Mouse (Mus musculus) midbrain, embryonic 16.5 days (tissue): Measurements from ENCODE around the gene Kcnc1. TPM values are rescaled to one million over a fixed set of nuclear protein-coding genes. Genes with fewer than 3 reads are reported as not detected.
A peak's percentile ranks its signal among the peaks of the same experiment; 100 is the strongest.

Experiments
- ATAC-seq: fragments of 200-750 bp; cut with Nextera tagmentation; 2 replicates; pipeline ENCODE4 v1.8.0; 2017; ENCODE audit warnings: moderate TSS enrichment
- H3K27ac ChIP-seq: fragments of 300-500 bp; sonication (generic); 2 replicates; pipeline ENCODE4 v1.5.1; 2014; ENCODE audit warnings: mild to moderate bottlenecking, low read length, mixed read lengths
- H3K27me3 ChIP-seq: fragments of 300-500 bp; sonication (generic); 2 replicates; pipeline ENCODE4 v1.6.1; 2014; ENCODE audit warnings: low read depth, low read length, mixed read lengths; ENCODE audit not compliant: control insufficient read depth, insufficient read depth
- H3K36me3 ChIP-seq: fragments of 300-500 bp; sonication (generic); 2 replicates; pipeline ENCODE4 v1.6.1; 2014; ENCODE audit warnings: mild to moderate bottlenecking, low read length, moderate library complexity, mixed read lengths; ENCODE audit not compliant: control insufficient read depth, insufficient read depth
- H3K4me1 ChIP-seq: fragments of 300-500 bp; sonication (generic); 2 replicates; pipeline ENCODE4 v1.6.1; 2014; ENCODE audit warnings: mild to moderate bottlenecking, low read length, mixed read lengths; ENCODE audit not compliant: control insufficient read depth, insufficient read depth
- H3K4me2 ChIP-seq: fragments of 300-500 bp; sonication (generic); 2 replicates; pipeline ENCODE4 v1.6.1; 2014; ENCODE audit warnings: mild to moderate bottlenecking, low read length, mixed read lengths
- H3K4me3 ChIP-seq: fragments of 300-500 bp; sonication (generic); 2 replicates; pipeline ENCODE4 v1.5.1; 2014; ENCODE audit warnings: low read depth, mild to moderate bottlenecking, low read length, moderate library complexity, mixed read lengths
- H3K9ac ChIP-seq: fragments of 300-500 bp; sonication (generic); 2 replicates; pipeline ENCODE4 v1.6.1; 2014; ENCODE audit warnings: low read depth, low read length, mixed read lengths
- H3K9me3 ChIP-seq: fragments of 300-500 bp; sonication (generic); replicated peaks from 2 replicates; pipeline ENCODE4 v1.6.1; 2014; ENCODE audit warnings: mild to moderate bottlenecking, low read length, mixed read lengths; ENCODE audit not compliant: control insufficient read depth, poor library complexity, severe bottlenecking
- whole genome bisulfite sequencing: fragments of 180-500 bp; shearing (Covaris S2); extraction: QIAGEN DNeasy Blood & Tissue Kit; methylation state at CpG from one replicate; pipeline ENCODE4 v1.1.7; 2014; 5-methylcytosine and 5-hydroxymethylcytosine counted together
- polyA plus RNA-seq: library from polyadenylated mRNA; unstranded; fragments of >200 nt; fragmentation: Nextera tagmentation; extraction: Ambion mirVana; gene quantifications from 2 replicates; pipeline ENCODE4 v1.2.1, GENCODE M21; 2015

Kcnc1 gene
- polyA plus RNA-seq, 1 experiment from 2014 or later, result 11.4 TPM

DNA sequence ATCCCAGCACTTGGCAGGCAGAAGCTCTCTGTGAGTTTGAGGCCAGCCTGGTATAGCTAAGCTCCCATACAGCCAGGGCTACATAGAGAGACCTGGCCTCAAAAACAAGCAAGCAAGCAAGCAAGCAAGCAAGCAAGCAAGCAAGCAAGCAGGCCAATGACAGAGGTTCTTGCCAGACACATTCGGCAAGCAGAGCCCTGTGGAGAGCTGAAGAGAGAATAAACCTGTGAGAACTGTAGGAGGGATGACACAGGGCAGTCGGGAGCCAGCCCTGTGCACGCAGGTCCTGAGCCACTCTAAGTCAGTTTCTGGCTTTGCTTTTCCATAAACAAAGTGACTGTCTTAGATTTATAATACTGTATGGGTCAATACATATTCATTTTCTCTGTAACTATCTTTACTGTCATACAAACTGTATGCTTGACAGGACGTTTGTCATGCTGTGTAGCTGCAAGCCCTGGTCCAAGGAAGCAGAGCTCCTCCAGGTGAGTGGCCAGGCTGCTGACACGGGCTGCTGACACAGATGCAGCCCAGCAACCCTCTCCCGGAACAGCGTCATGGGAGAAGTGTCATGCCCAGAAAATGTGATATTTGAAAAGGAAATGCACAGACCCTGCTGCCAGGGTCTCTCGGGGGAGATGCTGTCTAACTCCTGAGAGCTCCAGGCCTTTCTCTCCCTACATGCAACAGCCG, 51.3 kb downstream of the Kcnc1 start:
- 0 out of 2 replicates have a peak, but pooled peaks have one; percentile 27 for ATAC-seq
- Histone ChIP-seq H3K36me3 (peaks cover under 1% of the 10 kb centered on the region; the same call in 1 of the 2 replicates), H3K4me1 (peaks cover 22% of the 10 kb centered on the region), H3K4me2 (no peak overlapping the region), H3K4me3 (no peak overlapping the region), H3K27me3 (no peaks in the 10 kb centered on the region), H3K27ac (peak overlapping the region; percentile 26), H3K9me3 (no peaks in the 10 kb centered on the region), H3K9ac (no peak overlapping the region)
- WGBS, result 47% methylated on average over 9 of the region's 9 CpGs

DNA sequence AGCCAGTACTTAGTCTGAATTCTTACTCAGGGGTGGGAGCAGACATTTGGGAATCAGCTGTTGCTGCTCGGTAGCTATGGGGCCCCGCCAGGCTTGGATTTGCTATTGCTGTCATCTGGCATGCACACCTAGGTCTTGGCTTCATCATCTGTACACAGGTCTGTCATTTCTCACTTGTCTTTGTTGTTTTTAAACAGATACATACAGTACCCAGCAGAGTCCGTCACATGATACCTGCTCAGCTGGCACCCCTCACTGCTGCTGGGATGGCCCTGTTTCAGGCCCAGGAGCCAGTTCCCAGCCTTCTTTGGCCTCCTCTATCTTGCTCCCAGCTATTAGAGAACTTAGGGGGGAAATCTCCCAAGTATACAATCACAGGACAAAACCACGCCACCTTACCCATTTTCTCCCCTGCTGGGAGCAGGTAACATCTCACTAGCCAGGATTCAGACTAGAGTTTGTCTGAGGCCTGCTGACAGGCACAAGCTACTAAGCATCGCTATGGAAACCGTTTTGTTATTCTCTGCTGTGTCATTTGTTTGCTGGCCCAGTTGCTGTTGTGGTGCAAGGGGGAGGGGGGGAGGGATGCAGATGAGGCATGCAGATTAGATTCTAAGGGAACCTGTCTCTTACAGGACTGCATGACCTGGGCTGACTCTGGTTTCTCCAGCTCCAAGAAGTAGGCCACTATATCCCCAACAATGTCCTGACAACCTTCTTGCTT, 52.8 kb downstream of the Kcnc1 start:
- Histone ChIP-seq H3K9me3 (no peaks in the 10 kb centered on the region), H3K27me3 (no peaks in the 10 kb centered on the region), H3K9ac (no peak overlapping the region), H3K27ac (peak overlapping the region; percentile 63), H3K36me3 (no peaks in the 10 kb centered on the region), H3K4me3 (no peak overlapping the region), H3K4me1 (peaks cover 28% of the 10 kb centered on the region), H3K4me2 (no peak overlapping the region)
- peak; percentile 23; the same call in 1 of the 2 replicates for ATAC-seq
- WGBS, result 43% methylated on average over 6 of the region's 6 CpGs

- H3K4me2 ChIP-seq, result no peak overlapping the region
- WGBS, result 8% methylated on average over 10 of the region's 10 CpGs
- ATAC-seq, result peak; percentile 90
- H3K9ac ChIP-seq, result peak overlapping the region; percentile 7; the same call in 1 of the 2 replicates
- peak overlapping the region; percentile 78 for H3K27ac ChIP-seq
- H3K4me3 ChIP-seq, result no peak overlapping the region
- 0 out of 2 replicates have a peak, but pooled peaks cover 4% of the 10 kb centered on the region for H3K36me3 ChIP-seq
- H3K4me1 ChIP-seq, result peaks cover 22% of the 10 kb centered on the region
- no peaks in the 10 kb centered on the region for H3K9me3 ChIP-seq
- no peaks in the 10 kb centered on the region for H3K27me3 ChIP-seq
These were observed 57.8 kb downstream of the Kcnc1 start for GRCm38 (mm10) chr7:46453930-46454679.

- H3K4me1 ChIP-seq, result peaks cover 22% of the 10 kb centered on the region
- 66% methylated on average over 3 of the region's 3 CpGs for WGBS
- no peaks in the 10 kb centered on the region for H3K9me3 ChIP-seq
- no peaks in the 10 kb centered on the region for H3K27me3 ChIP-seq
- no peak overlapping the region for H3K4me2 ChIP-seq
- peak overlapping the region; percentile 2; the same call in 1 of the 2 replicates for H3K27ac ChIP-seq
- H3K9ac ChIP-seq, result no peak overlapping the region
- 0 out of 2 replicates have a peak, but pooled peaks cover 4% of the 10 kb centered on the region for H3K36me3 ChIP-seq
- no peak for ATAC-seq
- no peak overlapping the region for H3K4me3 ChIP-seq
These were observed 61.6 kb downstream of the Kcnc1 start for GRCm38 (mm10) chr7:46457889-46458288.

- H3K4me3 ChIP-seq, result no peak overlapping the region
- peak overlapping the region; percentile 23 for H3K9ac ChIP-seq
- no peak overlapping the region for H3K4me2 ChIP-seq
- 69% methylated on average over 2 of the region's 2 CpGs for WGBS
- H3K9me3 ChIP-seq, result no peaks in the 10 kb centered on the region
- ATAC-seq, result peak; percentile 55
- 0 out of 2 replicates have a peak, but pooled peaks cover 4% of the 10 kb centered on the region for H3K36me3 ChIP-seq
- peak overlapping the region; percentile 81 for H3K27ac ChIP-seq
- H3K27me3 ChIP-seq, result no peaks in the 10 kb centered on the region
- H3K4me1 ChIP-seq, result peaks cover 14% of the 10 kb centered on the region
These were observed 62.9 kb downstream of the Kcnc1 start for GRCm38 (mm10) chr7:46459200-46459599.

- Histone ChIP-seq H3K27ac (peak overlapping the region; percentile 81), H3K36me3 (0 out of 2 replicates have a peak, but pooled peaks cover 4% of the 10 kb centered on the region), H3K27me3 (no peaks in the 10 kb centered on the region), H3K4me1 (peaks cover 10% of the 10 kb centered on the region), H3K4me2 (no peak overlapping the region), H3K4me3 (no peak overlapping the region), H3K9ac (peak overlapping the region; percentile 23; the same call in 1 of the 2 replicates), H3K9me3 (no peaks in the 10 kb centered on the region)
- 71% methylated on average over 9 of the region's 9 CpGs for WGBS
- ATAC-seq, result peak; percentile 40; the same call in 1 of the 2 replicates
These were observed 63.4 kb downstream of the Kcnc1 start for GRCm38 (mm10) chr7:46459605-46460245.

DNA sequence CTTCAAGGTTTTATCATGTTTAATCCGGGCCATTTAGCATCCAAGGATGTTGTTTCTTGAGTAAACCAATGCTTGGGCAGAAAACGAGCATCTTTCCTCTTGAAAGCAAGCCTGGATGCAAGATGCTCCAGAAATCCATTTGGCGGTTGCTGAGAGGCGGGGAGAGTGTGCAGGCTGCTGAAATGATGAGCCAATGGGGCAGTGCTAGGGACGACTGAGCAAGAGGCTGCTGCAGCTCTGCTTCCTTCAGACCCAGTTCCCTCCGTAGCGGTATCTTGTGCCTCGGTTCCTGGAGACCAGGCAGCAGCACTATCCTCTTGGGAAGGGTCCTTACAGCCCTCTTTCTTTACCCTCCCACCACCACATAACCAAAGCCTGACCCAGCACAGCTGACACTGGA, 66.0 kb downstream of the Kcnc1 start:
- peaks cover 14% of the 10 kb centered on the region for H3K4me1 ChIP-seq
- WGBS, result 67% methylated on average over 8 of the region's 8 CpGs
- ATAC-seq, result no peak
- no peak overlapping the region for H3K4me2 ChIP-seq
- H3K9me3 ChIP-seq, result no peaks in the 10 kb centered on the region
- H3K36me3 ChIP-seq, result no peaks in the 10 kb centered on the region
- no peak overlapping the region for H3K27ac ChIP-seq
- H3K9ac ChIP-seq, result no peak overlapping the region
- H3K4me3 ChIP-seq, result no peak overlapping the region
- H3K27me3 ChIP-seq, result no peaks in the 10 kb centered on the region

DNA sequence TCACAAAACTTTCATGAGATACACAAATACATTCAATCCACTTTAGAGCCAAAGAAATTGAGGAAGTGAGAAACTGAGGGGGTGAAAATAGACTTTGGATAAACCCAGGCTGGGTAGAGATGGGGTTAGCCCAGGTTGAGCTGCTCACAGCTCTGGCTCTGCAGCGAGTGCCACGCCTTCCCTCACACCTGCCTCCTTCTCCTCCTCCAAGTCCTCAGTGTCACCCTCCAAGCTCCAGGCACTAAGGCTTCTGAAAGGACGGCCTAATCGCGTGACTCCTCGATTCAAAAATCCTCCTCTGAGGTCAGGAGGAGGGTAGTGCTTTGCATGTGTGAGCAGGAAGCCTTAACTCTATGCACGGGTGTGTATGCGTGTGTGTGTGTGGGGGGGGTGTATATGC, 66.8 kb downstream of the Kcnc1 start:
- Histone ChIP-seq H3K4me3 (no peak overlapping the region), H3K4me2 (no peak overlapping the region), H3K9ac (no peak overlapping the region), H3K27ac (no peak overlapping the region), H3K36me3 (no peaks in the 10 kb centered on the region), H3K27me3 (no peaks in the 10 kb centered on the region), H3K9me3 (no peaks in the 10 kb centered on the region), H3K4me1 (peaks cover 14% of the 10 kb centered on the region)
- 83% methylated on average over 8 of the region's 8 CpGs for WGBS
- ATAC-seq, result no peak
